Mouse (Mus musculus): ENCODE results near the gene Gm13694. TPM values are rescaled to one million over a fixed set of nuclear protein-coding genes. Genes with fewer than 3 reads are reported as not detected.
"Not testable (repeated sequence)": the region's sequence is repeated elsewhere in the genome, so short reads cannot be mapped to it uniquely, and the experiment has no call there.

The Gm13694 gene
- polyA plus RNA-seq, 1 experiment from 2014 or later = not detected

DNA sequence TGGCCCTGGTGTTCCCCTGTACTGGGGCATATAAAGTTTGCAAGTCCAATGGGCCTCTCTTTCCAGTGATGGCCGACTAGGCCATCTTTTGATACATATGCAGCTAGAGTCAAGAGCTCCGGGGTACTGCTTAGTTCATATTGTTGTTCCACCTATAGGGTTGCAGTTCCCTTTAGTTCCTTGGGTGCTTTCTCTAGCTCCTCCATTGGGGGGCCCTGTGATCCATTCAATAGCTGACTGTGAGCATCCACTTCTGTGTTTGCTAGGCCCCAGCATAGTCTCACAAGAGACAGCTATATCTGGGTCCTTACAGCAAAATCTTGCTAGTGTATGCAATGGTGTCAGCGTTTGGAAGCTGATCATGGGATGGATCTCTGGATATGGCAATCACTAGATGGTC lies 15.8 kb downstream of the Gm13694 start:
- H3K4me1 ChIP-seq; H3K27me3 ChIP-seq (replicated peaks); H3K4me3 ChIP-seq; H3K9ac ChIP-seq; H3K9me3 ChIP-seq; H3K27ac ChIP-seq; H3K4me2 ChIP-seq; H3K36me3 ChIP-seq (replicated peaks); ATAC-seq (replicated peaks): not testable (repeated sequence)
- WGBS = 94% methylated on average over 2 of the region's 3 CpGs

DNA sequence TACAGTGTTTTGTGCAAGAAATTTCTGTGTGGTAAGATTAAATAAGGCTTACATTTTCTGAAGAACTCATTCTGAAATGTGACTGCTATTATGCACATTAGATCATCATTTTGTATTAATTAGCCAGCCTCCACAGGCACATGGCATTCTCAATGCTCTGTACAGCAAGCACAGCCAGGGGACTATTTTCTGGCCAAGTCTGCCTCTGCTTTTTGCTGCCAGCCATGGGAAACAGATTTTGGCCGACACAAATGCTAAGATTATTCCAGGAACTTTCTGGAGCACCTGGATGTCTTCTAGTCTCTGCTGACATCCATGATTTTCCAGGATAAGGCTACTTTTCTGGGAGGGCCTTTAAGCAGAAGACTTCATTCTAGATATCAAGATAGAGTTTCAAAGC lies 30.2 kb downstream of the Gm13694 start:
- 87% methylated on average over 1 of the region's 1 CpGs for WGBS
- H3K27ac ChIP-seq = no peak overlapping the region
- no peaks in the 10 kb centered on the region for H3K4me1 ChIP-seq
- H3K36me3 ChIP-seq (replicated peaks) = no peaks in the 10 kb centered on the region
- no peak for ATAC-seq (replicated peaks)
- no peaks in the 10 kb centered on the region for H3K9me3 ChIP-seq
- H3K4me3 ChIP-seq = no peak overlapping the region
- no peak overlapping the region for H3K4me2 ChIP-seq
- H3K27me3 ChIP-seq (replicated peaks) = no peaks in the 10 kb centered on the region
- no peak overlapping the region for H3K9ac ChIP-seq

DNA sequence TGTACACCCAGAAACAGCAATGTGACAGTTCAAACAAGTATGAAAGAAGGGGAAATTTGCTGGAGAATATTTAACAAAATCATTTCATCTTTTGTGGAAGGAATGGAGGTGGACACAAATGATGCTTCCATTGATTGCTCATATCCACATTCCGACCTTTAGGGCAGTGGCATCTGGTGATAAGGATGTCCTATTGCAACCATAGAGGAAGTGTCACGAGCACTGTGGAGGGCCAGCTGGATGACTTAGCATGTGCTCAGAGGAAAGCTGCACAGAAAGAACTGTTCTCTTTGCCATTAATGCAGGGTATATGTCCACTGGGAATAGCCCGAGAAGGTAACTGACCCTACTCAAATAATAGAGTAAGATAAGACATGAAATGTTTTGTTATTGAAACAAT lies 31.1 kb downstream of the Gm13694 start:
- 86% methylated on average over 3 of the region's 3 CpGs for WGBS

DNA sequence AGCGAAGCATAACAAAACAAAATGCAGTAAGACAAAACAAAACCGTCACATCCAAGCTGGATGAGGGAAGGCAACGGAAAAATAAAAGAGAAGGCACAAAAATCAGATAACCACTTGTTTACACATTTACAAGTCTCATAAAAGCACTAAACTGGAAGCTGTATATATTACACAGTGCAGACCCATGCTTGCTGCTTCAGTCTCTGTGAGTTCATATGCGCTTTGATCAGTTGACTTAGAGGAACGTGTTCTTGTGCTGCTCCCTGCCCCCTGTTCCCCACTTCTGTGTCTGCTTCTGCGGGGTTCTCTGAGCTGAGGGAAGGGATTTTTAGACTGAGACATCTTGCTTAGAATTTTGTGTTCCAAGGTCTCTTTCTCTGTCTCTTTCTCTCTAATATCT lies 35.8 kb downstream of the Gm13694 start:
- no peak overlapping the region for H3K9ac ChIP-seq

More for the DNA sequence above, 31.1 kb downstream of the Gm13694 start:
- Histone ChIP-seq H3K4me3 (no peak overlapping the region), H3K27me3 (replicated peaks) (no peaks in the 10 kb centered on the region), H3K4me2 (no peak overlapping the region), H3K4me1 (no peaks in the 10 kb centered on the region), H3K9ac (no peak overlapping the region), H3K27ac (no peak overlapping the region), H3K9me3 (no peaks in the 10 kb centered on the region), H3K36me3 (replicated peaks) (no peaks in the 10 kb centered on the region)
- no peak for ATAC-seq (replicated peaks)

GRCm38 (mm10) chr2:84016291-84016690 lies 37.6 kb downstream of the Gm13694 start:
- not testable (repeated sequence) for H3K4me1 ChIP-seq; H3K9ac ChIP-seq; H3K27me3 ChIP-seq (replicated peaks); H3K4me3 ChIP-seq; H3K4me2 ChIP-seq; H3K9me3 ChIP-seq; H3K27ac ChIP-seq; H3K36me3 ChIP-seq (replicated peaks); ATAC-seq (replicated peaks)
- WGBS = 80% methylated on average over 5 of the region's 5 CpGs

More for the DNA sequence above, 35.8 kb downstream of the Gm13694 start:
- no peak overlapping the region for H3K4me2 ChIP-seq
- H3K9me3 ChIP-seq = no peaks in the 10 kb centered on the region
- 85% methylated on average over 6 of the region's 6 CpGs for WGBS
- no peak overlapping the region for H3K4me3 ChIP-seq
- no peak overlapping the region for H3K27ac ChIP-seq
- ATAC-seq (replicated peaks) = no peak
- H3K4me1 ChIP-seq = no peaks in the 10 kb centered on the region
- H3K36me3 ChIP-seq (replicated peaks) = no peaks in the 10 kb centered on the region
- no peaks in the 10 kb centered on the region for H3K27me3 ChIP-seq (replicated peaks)

DNA sequence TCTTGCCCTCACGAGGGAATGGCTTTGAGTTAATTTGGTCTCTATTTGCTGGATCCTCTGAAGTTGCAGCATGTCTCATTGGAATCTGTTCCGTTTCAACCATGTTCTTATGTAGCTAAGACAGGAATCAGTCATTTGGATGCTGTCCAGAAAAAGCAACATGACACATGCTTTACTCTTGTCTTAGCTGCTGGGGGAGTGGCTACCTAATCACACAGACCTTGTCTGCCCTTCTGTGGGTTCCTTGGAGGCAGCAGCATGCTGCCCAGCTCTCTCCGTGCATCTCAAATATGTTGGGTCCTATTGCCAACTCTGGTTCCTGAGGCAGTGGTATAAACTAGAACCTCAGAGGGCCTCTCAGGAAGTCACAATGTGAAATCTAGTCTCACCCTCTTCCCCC lies 39.6 kb downstream of the Gm13694 start:
- no peak for ATAC-seq (replicated peaks)
- Histone ChIP-seq H3K36me3 (replicated peaks) (no peaks in the 10 kb centered on the region), H3K9me3 (no peaks in the 10 kb centered on the region), H3K4me2 (no peak overlapping the region), H3K9ac (no peak overlapping the region), H3K4me3 (no peak overlapping the region), H3K27ac (no peak overlapping the region), H3K4me1 (no peaks in the 10 kb centered on the region), H3K27me3 (replicated peaks) (no peaks in the 10 kb centered on the region)
- WGBS = 86% methylated on average over 3 of the region's 3 CpGs

DNA sequence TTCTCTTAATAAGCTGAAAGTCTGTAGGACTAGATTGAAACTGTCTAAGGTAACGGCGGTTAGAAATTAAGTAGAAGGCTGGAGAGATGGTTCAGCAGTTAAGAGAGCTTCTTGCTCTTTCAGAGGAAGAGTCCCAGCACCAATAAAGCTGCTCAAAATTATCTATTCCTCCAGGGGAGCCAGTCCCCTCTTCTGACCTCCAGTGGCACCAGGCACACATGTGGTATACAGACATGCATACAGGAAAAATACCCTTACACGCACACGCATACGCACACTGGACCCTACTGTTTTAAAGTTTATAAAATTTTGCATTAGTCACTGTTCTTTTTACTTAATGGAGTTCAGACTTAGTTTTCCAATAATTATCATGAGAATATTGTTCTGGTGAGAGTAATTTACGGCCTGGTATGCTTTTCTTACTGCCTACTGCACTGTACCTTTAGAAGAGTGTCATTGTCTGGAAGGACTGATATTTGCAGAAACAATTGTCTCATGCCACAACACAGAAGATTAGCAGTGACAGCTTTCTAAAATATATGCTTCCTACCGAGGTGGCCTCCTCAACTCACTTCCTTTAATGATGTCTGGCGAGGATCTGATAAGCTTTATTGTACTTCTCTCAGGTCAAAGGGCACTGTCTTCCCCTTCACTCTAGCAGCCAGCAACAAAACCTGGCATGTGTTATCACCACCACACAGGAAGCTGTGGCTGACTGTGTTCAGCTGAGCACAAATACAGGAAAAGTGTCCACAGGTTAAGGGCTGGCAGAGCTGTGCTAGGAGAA lies 41.0 kb downstream of the Gm13694 start:
- 76% methylated on average over 8 of the region's 8 CpGs for WGBS
- no peak overlapping the region for H3K4me2 ChIP-seq
- no peaks in the 10 kb centered on the region for H3K36me3 ChIP-seq (replicated peaks)
- no peaks in the 10 kb centered on the region for H3K9me3 ChIP-seq
- no peak for ATAC-seq (replicated peaks)
- no peak overlapping the region for H3K9ac ChIP-seq
- H3K4me1 ChIP-seq = no peaks in the 10 kb centered on the region
- H3K27ac ChIP-seq = no peak overlapping the region
- no peak overlapping the region for H3K4me3 ChIP-seq
- H3K27me3 ChIP-seq (replicated peaks) = no peaks in the 10 kb centered on the region

GRCm38 (mm10) chr2:84021930-84022329 lies 43.2 kb downstream of the Gm13694 start:
- no peaks in the 10 kb centered on the region for H3K9me3 ChIP-seq
- 82% methylated on average over 2 of the region's 2 CpGs for WGBS
- H3K4me2 ChIP-seq = no peak overlapping the region
- no peak overlapping the region for H3K27ac ChIP-seq
- no peaks in the 10 kb centered on the region for H3K4me1 ChIP-seq
- no peak overlapping the region for H3K9ac ChIP-seq
- H3K27me3 ChIP-seq (replicated peaks) = no peaks in the 10 kb centered on the region
- no peak for ATAC-seq (replicated peaks)
- no peak overlapping the region for H3K4me3 ChIP-seq
- no peaks in the 10 kb centered on the region for H3K36me3 ChIP-seq (replicated peaks)

DNA sequence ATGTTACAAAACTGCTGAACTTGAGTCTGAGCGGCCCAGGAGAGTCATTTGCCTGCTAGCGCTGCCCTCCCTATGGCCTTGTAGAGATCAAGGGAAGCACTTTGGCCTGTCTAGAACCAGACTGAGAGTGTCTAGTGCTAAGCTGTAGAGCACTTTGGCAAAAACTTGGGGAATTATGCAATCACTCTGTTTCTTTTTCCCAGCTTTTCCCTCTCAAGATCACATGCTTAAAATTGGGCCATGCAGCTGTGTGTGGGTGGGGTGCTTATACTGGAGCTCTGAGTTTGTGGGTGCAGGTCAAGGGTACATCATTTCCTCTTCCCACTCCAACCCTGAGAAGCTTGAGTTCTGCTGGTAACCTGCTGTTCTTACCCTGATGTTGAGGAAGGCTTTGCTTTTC lies 44.2 kb downstream of the Gm13694 start:
- no peak overlapping the region for H3K4me3 ChIP-seq
- H3K27me3 ChIP-seq (replicated peaks) = no peaks in the 10 kb centered on the region
- 89% methylated on average over 2 of the region's 2 CpGs for WGBS
- H3K4me1 ChIP-seq = no peaks in the 10 kb centered on the region
- H3K36me3 ChIP-seq (replicated peaks) = no peaks in the 10 kb centered on the region
- H3K27ac ChIP-seq = no peak overlapping the region
- H3K4me2 ChIP-seq = no peak overlapping the region
- no peak for ATAC-seq (replicated peaks)
- H3K9ac ChIP-seq = no peak overlapping the region
- no peaks in the 10 kb centered on the region for H3K9me3 ChIP-seq

- H3K27ac ChIP-seq = no peak overlapping the region
- no peak overlapping the region for H3K9ac ChIP-seq
- no peak for ATAC-seq (replicated peaks)
- H3K4me1 ChIP-seq = no peaks in the 10 kb centered on the region
- H3K27me3 ChIP-seq (replicated peaks) = no peaks in the 10 kb centered on the region
- no peak overlapping the region for H3K4me2 ChIP-seq
- no peak overlapping the region for H3K4me3 ChIP-seq
- H3K36me3 ChIP-seq (replicated peaks) = no peaks in the 10 kb centered on the region
- WGBS = 88% methylated on average over 2 of the region's 2 CpGs
- H3K9me3 ChIP-seq = no peaks in the 10 kb centered on the region
Measured at GRCm38 (mm10) chr2:84023319-84023718, 44.6 kb downstream of the Gm13694 start.

- no peak overlapping the region for H3K27ac ChIP-seq
- H3K9me3 ChIP-seq = no peaks in the 10 kb centered on the region
- H3K27me3 ChIP-seq (replicated peaks) = no peaks in the 10 kb centered on the region
- H3K9ac ChIP-seq = no peak overlapping the region
- H3K4me2 ChIP-seq = no peak overlapping the region
- ATAC-seq (replicated peaks) = no peak
- H3K4me1 ChIP-seq = no peaks in the 10 kb centered on the region
- no peaks in the 10 kb centered on the region for H3K36me3 ChIP-seq (replicated peaks)
- no peak overlapping the region for H3K4me3 ChIP-seq
- WGBS = 23% methylated on average over 4 of the region's 4 CpGs
Measured at GRCm38 (mm10) chr2:84025217-84025616, 46.5 kb downstream of the Gm13694 start.

Data from midbrain, embryonic 15.5 days (tissue).